Mouse (Mus musculus): ENCODE measurements around the gene Rfx7. TPM values are rescaled to one million over a fixed set of nuclear protein-coding genes. Genes with fewer than 3 reads are reported as not detected.
A peak's percentile ranks its signal among the peaks of the same experiment; 100 is the strongest.

The Rfx7 gene
- polyA plus RNA-seq, 1 experiment = 54.6 TPM

GRCm38 (mm10) chr9:72643651-72644417, 111.8 kb downstream of the Rfx7 start:
- H3K9me3 ChIP-seq (replicated peaks; ENCODE audit: control insufficient read depth, insufficient read depth, low read length, poor library complexity, severe bottlenecking) = no peaks in the 10 kb centered on the region
- peak overlapping the region; percentile 26 for H3K27ac ChIP-seq (ENCODE audit: insufficient read depth, low read length)
- no peak overlapping the region for H3K4me3 ChIP-seq (ENCODE audit: low read depth, low read length)
- H3K27me3 ChIP-seq (ENCODE audit: control insufficient read depth, insufficient read depth, low read length, poor library complexity, severe bottlenecking) = no peaks in the 10 kb centered on the region
- H3K4me1 ChIP-seq (ENCODE audit: control insufficient read depth, insufficient read depth, low read length) = peaks cover 7% of the 10 kb centered on the region
- TF ChIP-seq POLR2A (IDR thresholded peaks at IDR 0.05; ENCODE audit: insufficient read depth, low read length) (no peak), EP300 (IDR thresholded peaks at IDR 0.05; ENCODE audit: insufficient read depth, low read depth, low read length) (no peak), CTCF (IDR thresholded peaks at IDR 0.05; ENCODE audit: low read depth, low read length) (no peak)
- H3K9ac ChIP-seq (ENCODE audit: low read depth, poor library complexity, severe bottlenecking) = no peak overlapping the region
- H3K36me3 ChIP-seq (ENCODE audit: control insufficient read depth, insufficient read depth, low read length, poor library complexity, severe bottlenecking) = no peaks in the 10 kb centered on the region

- no peak overlapping the region for H3K4me3 ChIP-seq (ENCODE audit: low read depth, low read length)
- TF ChIP-seq EP300 (IDR thresholded peaks at IDR 0.05; ENCODE audit: insufficient read depth, low read depth, low read length) (no peak), POLR2A (IDR thresholded peaks at IDR 0.05; ENCODE audit: insufficient read depth, low read length) (no peak), CTCF (IDR thresholded peaks at IDR 0.05; ENCODE audit: low read depth, low read length) (no peak)
- no peaks in the 10 kb centered on the region for H3K36me3 ChIP-seq (ENCODE audit: control insufficient read depth, insufficient read depth, low read length, poor library complexity, severe bottlenecking)
Measured at GRCm38 (mm10) chr9:72644418-72645110, 112.5 kb downstream of the Rfx7 start.

GRCm38 (mm10) chr9:72649781-72650180, 117.7 kb downstream of the Rfx7 start:
- H3K27ac ChIP-seq (ENCODE audit: insufficient read depth, low read length) = no peak overlapping the region
- H3K9ac ChIP-seq (ENCODE audit: low read depth, poor library complexity, severe bottlenecking) = no peak overlapping the region
- peaks cover 4% of the 10 kb centered on the region for H3K4me1 ChIP-seq (ENCODE audit: control insufficient read depth, insufficient read depth, low read length)
- TF ChIP-seq CTCF (IDR thresholded peaks at IDR 0.05; ENCODE audit: low read depth, low read length) (no peak), EP300 (IDR thresholded peaks at IDR 0.05; ENCODE audit: insufficient read depth, low read depth, low read length) (no peak), POLR2A (IDR thresholded peaks at IDR 0.05; ENCODE audit: insufficient read depth, low read length) (no peak)
- H3K36me3 ChIP-seq (ENCODE audit: control insufficient read depth, insufficient read depth, low read length, poor library complexity, severe bottlenecking) = no peaks in the 10 kb centered on the region
- no peak overlapping the region for H3K4me3 ChIP-seq (ENCODE audit: low read depth, low read length)
- H3K27me3 ChIP-seq (ENCODE audit: control insufficient read depth, insufficient read depth, low read length, poor library complexity, severe bottlenecking) = no peaks in the 10 kb centered on the region
- H3K9me3 ChIP-seq (replicated peaks; ENCODE audit: control insufficient read depth, insufficient read depth, low read length, poor library complexity, severe bottlenecking) = no peaks in the 10 kb centered on the region

More at GRCm38 (mm10) chr9:72644418-72645110, 112.5 kb downstream of the Rfx7 start:
- H3K9me3 ChIP-seq (replicated peaks; ENCODE audit: control insufficient read depth, insufficient read depth, low read length, poor library complexity, severe bottlenecking) = no peaks in the 10 kb centered on the region
- H3K4me1 ChIP-seq (ENCODE audit: control insufficient read depth, insufficient read depth, low read length) = peaks cover 7% of the 10 kb centered on the region
- no peak overlapping the region for H3K9ac ChIP-seq (ENCODE audit: low read depth, poor library complexity, severe bottlenecking)
- H3K27me3 ChIP-seq (ENCODE audit: control insufficient read depth, insufficient read depth, low read length, poor library complexity, severe bottlenecking) = no peaks in the 10 kb centered on the region
- peak overlapping the region; percentile 26; the same call in 1 of the 2 replicates for H3K27ac ChIP-seq (ENCODE audit: insufficient read depth, low read length)

GRCm38 (mm10) chr9:72652961-72653360, 120.9 kb downstream of the Rfx7 start:
- no peak overlapping the region for H3K4me3 ChIP-seq (ENCODE audit: low read depth, low read length)
- no peak overlapping the region for H3K27ac ChIP-seq (ENCODE audit: insufficient read depth, low read length)
- H3K36me3 ChIP-seq (ENCODE audit: control insufficient read depth, insufficient read depth, low read length, poor library complexity, severe bottlenecking) = no peaks in the 10 kb centered on the region
- TF ChIP-seq POLR2A (IDR thresholded peaks at IDR 0.05; ENCODE audit: insufficient read depth, low read length) = no peak
- no peak for TF ChIP-seq CTCF (IDR thresholded peaks at IDR 0.05; ENCODE audit: low read depth, low read length)
- no peak for TF ChIP-seq EP300 (IDR thresholded peaks at IDR 0.05; ENCODE audit: insufficient read depth, low read depth, low read length)
- no peaks in the 10 kb centered on the region for H3K27me3 ChIP-seq (ENCODE audit: control insufficient read depth, insufficient read depth, low read length, poor library complexity, severe bottlenecking)
- peaks cover 10% of the 10 kb centered on the region for H3K4me1 ChIP-seq (ENCODE audit: control insufficient read depth, insufficient read depth, low read length)
- no peaks in the 10 kb centered on the region for H3K9me3 ChIP-seq (replicated peaks; ENCODE audit: control insufficient read depth, insufficient read depth, low read length, poor library complexity, severe bottlenecking)
- no peak overlapping the region for H3K9ac ChIP-seq (ENCODE audit: low read depth, poor library complexity, severe bottlenecking)

- Histone ChIP-seq H3K4me1 (ENCODE audit: control insufficient read depth, insufficient read depth, low read length) (peaks cover 10% of the 10 kb centered on the region), H3K36me3 (ENCODE audit: control insufficient read depth, insufficient read depth, low read length, poor library complexity, severe bottlenecking) (no peaks in the 10 kb centered on the region), H3K4me3 (ENCODE audit: low read depth, low read length) (no peak overlapping the region), H3K9ac (ENCODE audit: low read depth, poor library complexity, severe bottlenecking) (no peak overlapping the region), H3K9me3 (replicated peaks; ENCODE audit: control insufficient read depth, insufficient read depth, low read length, poor library complexity, severe bottlenecking) (no peaks in the 10 kb centered on the region), H3K27ac (ENCODE audit: insufficient read depth, low read length) (no peak overlapping the region), H3K27me3 (ENCODE audit: control insufficient read depth, insufficient read depth, low read length, poor library complexity, severe bottlenecking) (no peaks in the 10 kb centered on the region)
- TF ChIP-seq EP300 (IDR thresholded peaks at IDR 0.05; ENCODE audit: insufficient read depth, low read depth, low read length) = no peak
- TF ChIP-seq CTCF (IDR thresholded peaks at IDR 0.05; ENCODE audit: low read depth, low read length) = no peak
- TF ChIP-seq POLR2A (IDR thresholded peaks at IDR 0.05; ENCODE audit: insufficient read depth, low read length) = no peak
Measured at GRCm38 (mm10) chr9:72653533-72653932, 121.5 kb downstream of the Rfx7 start.
